Mouse (Mus musculus): Measurements from ENCODE around the gene Cmah. TPM values are rescaled to one million over a fixed set of nuclear protein-coding genes. Genes with fewer than 3 reads are reported as not detected.

Gene Cmah
- polyA plus RNA-seq, 1 experiment from 2014 or later = 1.4 TPM

- no peak overlapping the region for H3K4me3 ChIP-seq (ENCODE audit: inconsistent target)
- 92% methylated on average over 1 of the region's 1 CpGs for WGBS (ENCODE audit: missing documents)
- no peaks in the 10 kb centered on the region for H3K79me2 ChIP-seq (ENCODE audit: inconsistent target)
- no peaks in the 10 kb centered on the region for H3K36me3 ChIP-seq (ENCODE audit: inconsistent target)
- no peak overlapping the region for H3K27ac ChIP-seq
These were observed 90.8 kb downstream of the Cmah start for GRCm38 (mm10) chr13:24418024-24418423.

GRCm38 (mm10) chr13:24418814-24419213 lies 91.6 kb downstream of the Cmah start:
- WGBS (ENCODE audit: missing documents) = 96% methylated on average over 4 of the region's 4 CpGs
- no peaks in the 10 kb centered on the region for H3K79me2 ChIP-seq (ENCODE audit: inconsistent target)
- H3K36me3 ChIP-seq (ENCODE audit: inconsistent target) = no peaks in the 10 kb centered on the region
- no peak overlapping the region for H3K27ac ChIP-seq
- H3K4me3 ChIP-seq (ENCODE audit: inconsistent target) = no peak overlapping the region

GRCm38 (mm10) chr13:24419560-24420250 lies 92.5 kb downstream of the Cmah start:
- WGBS (ENCODE audit: missing documents) = 89% methylated on average over 13 of the region's 13 CpGs
- Histone ChIP-seq H3K79me2 (ENCODE audit: inconsistent target) (no peaks in the 10 kb centered on the region), H3K27ac (no peak overlapping the region), H3K36me3 (ENCODE audit: inconsistent target) (no peaks in the 10 kb centered on the region), H3K4me3 (ENCODE audit: inconsistent target) (no peak overlapping the region)

DNA sequence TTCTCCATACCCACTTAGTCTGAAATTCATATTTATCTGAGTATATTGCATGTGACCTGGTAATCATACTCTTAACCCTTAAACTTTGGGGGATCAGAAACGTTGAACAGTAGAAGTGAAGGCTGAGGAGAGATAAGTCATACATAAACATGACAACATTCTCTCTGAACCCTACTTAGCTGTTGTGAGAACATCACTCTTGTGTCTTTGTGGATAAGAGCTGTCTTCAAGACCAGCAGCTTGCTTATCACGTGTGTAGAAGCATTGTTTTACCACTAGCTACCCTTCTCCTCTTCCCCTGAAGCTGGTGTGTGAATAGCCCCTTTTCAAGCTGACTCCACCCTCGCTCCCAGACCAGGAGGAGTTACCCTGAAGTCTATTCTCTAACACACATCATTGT lies 94.8 kb downstream of the Cmah start:
- Histone ChIP-seq H3K79me2 (ENCODE audit: inconsistent target) (no peaks in the 10 kb centered on the region), H3K36me3 (ENCODE audit: inconsistent target) (no peaks in the 10 kb centered on the region), H3K27ac (no peak overlapping the region), H3K4me3 (ENCODE audit: inconsistent target) (no peak overlapping the region)
- 88% methylated on average over 3 of the region's 3 CpGs for WGBS (ENCODE audit: missing documents)

DNA sequence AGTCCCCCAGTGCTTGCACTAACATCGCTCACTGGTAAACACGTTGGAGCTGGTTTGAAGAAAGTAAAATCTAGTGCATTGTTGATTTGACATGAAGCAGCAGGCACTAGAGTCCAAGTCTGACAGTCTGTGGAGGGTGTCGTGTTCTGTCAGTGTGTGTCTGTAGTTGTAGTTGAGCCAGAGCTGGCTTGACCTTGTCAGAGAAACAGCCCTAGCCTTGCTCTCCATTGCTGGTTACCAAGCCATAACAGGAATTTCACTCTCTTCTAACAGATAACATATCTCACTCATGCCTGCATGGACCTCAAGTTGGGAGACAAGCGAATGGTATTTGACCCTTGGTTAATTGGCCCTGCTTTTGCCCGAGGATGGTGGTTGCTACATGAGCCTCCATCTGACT lies 103.0 kb downstream of the Cmah start:
- Histone ChIP-seq H3K79me2 (ENCODE audit: inconsistent target) (no peaks in the 10 kb centered on the region), H3K27ac (no peak overlapping the region), H3K4me3 (ENCODE audit: inconsistent target) (no peak overlapping the region), H3K36me3 (ENCODE audit: inconsistent target) (no peaks in the 10 kb centered on the region)
- WGBS (ENCODE audit: missing documents) = 93% methylated on average over 5 of the region's 5 CpGs

- no peaks in the 10 kb centered on the region for H3K36me3 ChIP-seq (ENCODE audit: inconsistent target)
- H3K79me2 ChIP-seq (ENCODE audit: inconsistent target) = no peaks in the 10 kb centered on the region
- H3K27ac ChIP-seq = no peak overlapping the region
- WGBS (ENCODE audit: missing documents) = 100% methylated on average over 2 of the region's 3 CpGs
- H3K4me3 ChIP-seq (ENCODE audit: inconsistent target) = no peak overlapping the region
These were observed 104.4 kb downstream of the Cmah start for GRCm38 (mm10) chr13:24431593-24431992.

DNA sequence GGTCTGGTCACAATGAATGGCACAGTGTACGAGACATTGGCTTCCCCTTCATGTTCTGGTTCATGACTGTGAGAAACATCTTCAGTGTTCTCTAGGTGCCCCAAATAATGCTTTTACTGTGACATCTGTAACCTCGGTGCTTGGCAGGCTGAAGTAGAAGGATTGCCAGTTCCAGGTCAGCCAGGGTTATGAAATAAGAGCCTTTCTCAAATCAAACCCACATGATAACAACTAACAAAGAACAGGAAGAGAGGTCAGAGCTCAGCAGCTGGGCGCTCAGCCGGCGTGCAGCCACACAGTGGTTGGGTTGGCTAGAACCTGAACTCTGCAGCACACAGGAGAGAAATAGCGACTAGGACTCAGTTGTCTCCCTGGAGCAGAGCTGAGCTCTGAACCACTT lies 115.1 kb downstream of the Cmah start:
- 52% methylated on average over 6 of the region's 6 CpGs for WGBS (ENCODE audit: missing documents)
- no peak overlapping the region for H3K27ac ChIP-seq
- no peaks in the 10 kb centered on the region for H3K36me3 ChIP-seq (ENCODE audit: inconsistent target)
- no peaks in the 10 kb centered on the region for H3K79me2 ChIP-seq (ENCODE audit: inconsistent target)
- H3K4me3 ChIP-seq (ENCODE audit: inconsistent target) = no peak overlapping the region

- WGBS (ENCODE audit: missing documents) = 42% methylated on average over 4 of the region's 4 CpGs
- Histone ChIP-seq H3K4me3 (ENCODE audit: inconsistent target) (no peak overlapping the region), H3K79me2 (ENCODE audit: inconsistent target) (no peaks in the 10 kb centered on the region), H3K27ac (peak overlapping the region; percentile 46), H3K36me3 (ENCODE audit: inconsistent target) (no peaks in the 10 kb centered on the region)
These were observed 116.7 kb downstream of the Cmah start for GRCm38 (mm10) chr13:24443763-24444347.

GRCm38 (mm10) chr13:24444709-24445108 lies 117.5 kb downstream of the Cmah start:
- peak overlapping the region; percentile 46 for H3K27ac ChIP-seq
- no peaks in the 10 kb centered on the region for H3K79me2 ChIP-seq (ENCODE audit: inconsistent target)
- 3% methylated on average over 4 of the region's 4 CpGs for WGBS (ENCODE audit: missing documents)
- no peak overlapping the region for H3K4me3 ChIP-seq (ENCODE audit: inconsistent target)
- H3K36me3 ChIP-seq (ENCODE audit: inconsistent target) = no peaks in the 10 kb centered on the region

GRCm38 (mm10) chr13:24445166-24445565 lies 118.0 kb downstream of the Cmah start:
- Histone ChIP-seq H3K4me3 (ENCODE audit: inconsistent target) (no peak overlapping the region), H3K27ac (peak overlapping the region; percentile 46), H3K36me3 (ENCODE audit: inconsistent target) (no peaks in the 10 kb centered on the region), H3K79me2 (ENCODE audit: inconsistent target) (no peaks in the 10 kb centered on the region)
- WGBS (ENCODE audit: missing documents) = 35% methylated on average over 3 of the region's 3 CpGs

GRCm38 (mm10) chr13:24446081-24446480 lies 118.9 kb downstream of the Cmah start:
- Histone ChIP-seq H3K4me3 (ENCODE audit: inconsistent target) (no peak overlapping the region), H3K79me2 (ENCODE audit: inconsistent target) (no peaks in the 10 kb centered on the region), H3K36me3 (ENCODE audit: inconsistent target) (no peaks in the 10 kb centered on the region), H3K27ac (no peak overlapping the region)
- WGBS (ENCODE audit: missing documents) = 98% methylated on average over 4 of the region's 4 CpGs

GRCm38 (mm10) chr13:24447043-24447442 lies 119.8 kb downstream of the Cmah start:
- WGBS (ENCODE audit: missing documents) = 46% methylated on average over 5 of the region's 5 CpGs
- no peaks in the 10 kb centered on the region for H3K36me3 ChIP-seq (ENCODE audit: inconsistent target)
- no peaks in the 10 kb centered on the region for H3K79me2 ChIP-seq (ENCODE audit: inconsistent target)
- H3K27ac ChIP-seq = no peak overlapping the region
- H3K4me3 ChIP-seq (ENCODE audit: inconsistent target) = no peak overlapping the region

GRCm38 (mm10) chr13:24448578-24448977 lies 121.4 kb downstream of the Cmah start:
- Histone ChIP-seq H3K36me3 (ENCODE audit: inconsistent target) (no peaks in the 10 kb centered on the region), H3K4me3 (ENCODE audit: inconsistent target) (no peak overlapping the region), H3K27ac (no peak overlapping the region), H3K79me2 (ENCODE audit: inconsistent target) (no peaks in the 10 kb centered on the region)
- WGBS (ENCODE audit: missing documents) = 91% methylated on average over 6 of the region's 6 CpGs

DNA sequence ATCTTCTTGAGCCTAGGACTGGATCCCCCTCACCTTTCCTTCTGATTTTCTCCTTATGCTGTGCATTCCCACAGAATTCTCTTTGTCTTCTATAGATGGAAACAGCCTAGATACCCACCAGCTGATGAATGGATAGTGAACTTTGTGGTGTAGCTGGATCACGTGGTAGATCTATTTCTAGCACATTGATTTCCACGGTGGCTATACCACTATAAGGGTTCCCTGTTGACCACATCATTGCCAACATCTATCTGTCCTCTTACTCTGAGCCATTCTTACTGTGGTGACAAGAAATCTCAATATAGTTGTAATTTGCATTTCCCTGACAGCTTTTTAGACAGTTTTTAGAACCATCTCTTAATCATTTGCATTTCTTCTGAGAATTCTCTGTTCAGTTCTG lies 124.3 kb downstream of the Cmah start:
- H3K4me3 ChIP-seq (ENCODE audit: inconsistent target) = no peak overlapping the region
- H3K27ac ChIP-seq = no peak overlapping the region
- H3K79me2 ChIP-seq (ENCODE audit: inconsistent target) = no peaks in the 10 kb centered on the region
- H3K36me3 ChIP-seq (ENCODE audit: inconsistent target) = no peaks in the 10 kb centered on the region
- 45% methylated on average over 2 of the region's 2 CpGs for WGBS (ENCODE audit: missing documents)

DNA sequence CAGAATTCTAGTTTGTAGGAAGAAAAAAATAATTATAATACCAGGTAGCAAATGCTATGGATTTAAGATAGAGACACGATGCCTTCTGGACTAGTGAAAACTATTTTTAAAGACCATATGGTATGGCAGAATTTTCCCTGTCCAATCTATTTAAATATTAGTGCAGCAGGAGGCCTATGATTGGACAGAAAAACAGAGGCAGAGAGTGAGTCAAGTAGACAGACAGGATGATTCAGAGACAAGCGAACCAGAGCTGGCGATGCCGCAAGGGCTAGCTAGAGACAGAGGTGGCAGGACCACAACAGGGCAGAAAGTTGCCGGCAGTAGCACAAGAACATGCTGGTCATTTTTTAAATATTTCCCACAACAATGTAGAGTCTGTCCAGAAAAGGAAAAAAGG lies 126.5 kb downstream of the Cmah start:
- WGBS (ENCODE audit: missing documents) = 95% methylated on average over 5 of the region's 5 CpGs
- no peak overlapping the region for H3K27ac ChIP-seq
- H3K79me2 ChIP-seq (ENCODE audit: inconsistent target) = no peaks in the 10 kb centered on the region
- no peak overlapping the region for H3K4me3 ChIP-seq (ENCODE audit: inconsistent target)
- no peaks in the 10 kb centered on the region for H3K36me3 ChIP-seq (ENCODE audit: inconsistent target)

DNA sequence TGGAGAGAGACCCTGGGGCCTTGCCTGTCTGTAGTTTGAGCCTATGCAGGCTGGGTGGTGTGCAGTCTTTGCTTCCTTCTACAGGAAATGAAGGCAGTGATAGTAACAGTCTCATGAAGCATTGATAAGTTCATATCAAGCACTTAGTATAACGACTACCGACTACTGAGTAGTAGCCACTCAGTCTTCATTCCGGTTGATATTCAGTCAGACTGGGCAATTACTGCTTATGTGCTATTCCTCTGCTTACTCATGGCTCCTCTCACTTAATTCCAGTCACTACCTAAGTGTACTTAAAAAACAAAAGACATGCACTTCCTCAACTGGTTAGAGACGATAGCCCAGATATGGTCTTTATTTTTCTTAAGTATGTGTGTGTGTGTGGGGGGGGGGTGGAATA lies 129.2 kb downstream of the Cmah start:
- WGBS (ENCODE audit: missing documents) = 80% methylated on average over 4 of the region's 4 CpGs
- no peaks in the 10 kb centered on the region for H3K36me3 ChIP-seq (ENCODE audit: inconsistent target)
- H3K79me2 ChIP-seq (ENCODE audit: inconsistent target) = no peaks in the 10 kb centered on the region
- no peak overlapping the region for H3K4me3 ChIP-seq (ENCODE audit: inconsistent target)
- no peak overlapping the region for H3K27ac ChIP-seq

All from macrophage (primary cell).